Mouse (Mus musculus) cerebellum, adult 8-10 months (tissue): ENCODE measurements around the gene Ubqln4.
"Not testable (repeated sequence)": the region's sequence is repeated elsewhere in the genome, so short reads cannot be mapped to it uniquely, and the experiment has no call there.

Experiments used
- DNase-seq: peaks from one replicate; pipeline ENCODE4 v3.0.0; 2022

Gene Ubqln4

GRCm38 (mm10) chr3:88605666-88606065, 52.1 kb downstream of the Ubqln4 start, which contains the start of gene Arhgef2:
TSS of gene Arhgef2 (plus strand) at chr3:88605966.
- DNase-seq: not testable (repeated sequence)

DNA sequence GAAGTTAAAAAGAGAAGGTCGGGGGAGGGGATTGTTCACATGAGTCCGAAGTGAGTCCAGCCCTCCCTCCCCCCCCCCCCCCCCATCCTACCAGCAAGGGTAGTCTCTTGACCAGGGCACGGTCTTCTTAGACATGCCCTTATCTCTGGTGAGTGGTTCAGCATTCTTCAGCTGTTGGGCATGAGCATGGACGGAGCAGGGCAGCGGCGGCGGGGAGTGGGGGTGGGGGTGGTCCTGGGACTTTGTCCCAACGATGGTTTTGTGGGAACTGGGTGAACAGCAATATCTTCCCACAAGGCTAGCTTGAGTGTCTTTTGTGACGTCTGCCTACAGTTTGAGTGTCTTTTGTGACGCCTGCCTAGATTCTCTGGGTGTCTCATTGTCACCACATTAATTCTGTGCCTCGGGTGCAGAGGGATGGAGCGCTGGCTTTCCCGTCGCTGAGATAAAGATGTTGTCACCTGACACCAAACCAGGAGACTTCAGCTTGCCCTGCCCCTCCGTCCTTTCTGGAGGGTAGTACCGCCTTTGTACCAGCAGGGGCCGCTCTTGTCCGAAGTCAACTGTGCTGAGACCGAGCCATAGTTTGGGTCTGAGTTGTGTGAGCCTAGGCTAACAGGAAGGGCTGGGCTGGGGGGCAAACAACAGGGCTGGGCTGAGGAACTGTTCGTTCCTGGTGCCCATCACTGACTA, 53.7 kb downstream of the Ubqln4 start:
- peak; percentile 93 for DNase-seq

DNA sequence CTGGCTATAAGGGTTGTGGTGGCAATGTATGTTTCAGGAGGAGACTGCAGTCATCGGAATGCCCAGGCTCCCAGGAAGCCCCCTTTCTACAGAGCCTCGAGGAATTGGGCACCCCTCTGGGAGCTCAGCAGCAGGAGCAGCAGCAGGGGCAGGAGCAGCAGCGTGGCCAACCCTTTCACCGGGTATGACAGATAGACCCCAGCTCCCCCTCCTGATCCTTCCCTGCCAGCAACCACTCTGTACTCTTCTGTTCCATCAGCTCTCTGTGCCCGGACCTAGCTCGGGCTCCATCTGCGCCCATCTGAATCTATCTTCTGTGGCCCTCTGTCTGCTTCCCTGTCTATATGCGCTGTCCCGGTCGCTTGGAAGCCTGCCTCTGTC, 54.2 kb downstream of the Ubqln4 start:
- no peak for DNase-seq

DNA sequence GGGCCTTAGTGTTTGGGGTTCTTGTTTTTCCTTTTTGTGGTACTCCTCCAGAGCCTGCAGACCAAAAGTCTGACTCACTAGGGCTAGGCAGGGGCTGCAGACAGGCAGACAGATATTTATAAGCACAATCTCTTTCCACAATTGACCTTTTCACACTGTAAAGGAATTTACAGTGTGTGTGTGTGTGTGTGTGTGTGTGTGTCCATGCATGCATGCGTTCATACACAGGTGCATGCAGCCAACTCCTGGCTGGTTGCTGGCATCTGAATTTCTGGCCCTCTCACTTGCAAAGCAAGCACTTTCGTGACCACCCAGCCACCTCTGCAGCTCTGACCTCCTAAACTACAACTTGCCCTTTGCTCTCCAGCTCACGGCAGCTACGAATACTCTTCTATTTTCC, 55.5 kb downstream of the Ubqln4 start:
- no peak for DNase-seq

GRCm38 (mm10) chr3:88614418-88614817, 60.9 kb downstream of the Ubqln4 start:
- DNase-seq: no peak

- DNase-seq: no peak
These were observed 61.6 kb downstream of the Ubqln4 start for GRCm38 (mm10) chr3:88615117-88615516.

DNA sequence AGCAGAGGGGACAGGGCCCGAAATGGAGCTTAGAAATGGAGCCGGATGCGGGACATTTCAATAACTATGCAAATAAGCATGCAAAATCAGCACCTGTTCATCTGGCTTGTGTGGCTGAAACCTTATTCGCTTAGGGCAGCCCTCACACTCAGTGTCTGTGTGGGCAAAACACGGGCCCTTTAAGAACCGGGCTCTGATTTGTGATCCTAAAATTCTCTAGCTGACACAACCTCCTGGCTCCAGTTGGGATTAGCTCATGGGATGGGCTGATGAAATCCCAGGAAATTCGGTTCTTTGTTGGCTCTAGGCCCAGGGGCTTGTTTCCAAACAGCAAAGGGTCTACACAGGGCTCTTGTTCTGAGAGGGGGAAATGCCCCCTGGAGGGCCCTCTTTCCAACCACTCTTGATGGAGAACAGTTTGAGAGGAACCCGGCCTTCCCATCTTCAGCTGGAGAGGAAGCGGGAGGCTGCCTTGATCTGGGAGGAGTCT, 62.4 kb downstream of the Ubqln4 start:
- DNase-seq: peak; percentile 76

DNA sequence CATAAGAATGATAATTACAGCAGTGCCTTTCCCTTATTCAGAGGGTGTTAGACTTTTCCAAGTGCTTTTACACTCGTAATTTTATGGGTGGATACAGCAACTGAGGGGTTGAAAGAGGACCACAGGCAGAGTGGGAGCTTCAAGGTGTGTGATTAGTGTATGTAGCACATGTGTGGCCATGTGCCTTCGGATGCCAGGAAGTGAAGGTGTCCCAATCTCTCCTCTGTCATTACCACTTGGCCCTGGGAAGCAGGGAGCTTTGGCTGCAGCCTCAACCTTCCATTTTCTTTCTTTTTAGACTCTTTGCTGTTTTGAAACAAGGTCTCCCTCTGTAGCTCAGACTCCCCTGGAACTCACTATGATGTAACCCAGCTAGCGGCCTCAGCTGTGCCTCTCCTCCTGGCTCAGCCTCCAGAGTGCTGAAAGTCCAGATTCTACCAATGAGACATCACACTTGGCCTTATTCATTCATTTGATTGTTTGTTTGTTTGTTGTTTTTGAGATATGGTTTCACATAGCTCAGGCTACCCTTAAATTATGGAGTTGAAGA, 63.5 kb downstream of the Ubqln4 start:
- DNase-seq: no peak

DNA sequence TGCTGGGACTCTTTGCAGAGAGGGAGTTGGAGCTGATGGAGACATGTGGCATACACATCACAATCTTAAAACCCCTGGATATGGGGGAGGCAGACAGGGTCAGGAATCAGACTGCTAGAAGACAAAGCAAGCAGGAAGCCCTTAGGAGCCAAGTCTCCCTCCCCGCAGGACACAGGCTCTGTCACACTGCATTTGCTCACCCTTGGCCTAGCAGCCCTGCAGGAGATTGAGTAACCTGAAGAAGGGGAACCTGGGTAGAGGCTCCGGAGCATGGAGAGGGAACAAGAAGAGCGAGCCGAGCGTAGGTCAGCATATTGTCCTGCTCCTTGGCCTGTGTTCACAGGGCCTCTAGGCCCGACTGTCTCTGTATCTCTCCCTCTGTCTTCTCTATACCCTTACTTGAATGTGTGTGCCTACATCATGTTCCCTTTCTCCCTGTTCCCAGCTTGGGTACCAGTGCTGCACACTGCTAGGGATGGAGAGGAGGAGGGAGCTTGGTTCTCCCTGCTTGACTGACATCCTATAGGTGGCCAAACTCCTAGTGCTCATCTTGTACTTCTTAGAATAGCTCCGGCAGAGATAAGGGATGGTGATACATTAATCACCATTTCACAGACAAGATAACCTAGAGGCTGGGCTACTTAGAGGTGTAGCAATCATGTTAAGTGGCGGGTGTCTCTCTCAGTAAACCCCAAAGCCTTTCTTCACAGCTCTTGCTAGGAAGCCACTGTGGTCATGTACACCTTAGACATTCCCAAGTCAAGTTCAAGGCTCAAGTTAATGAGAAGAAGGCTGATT, 64.7 kb downstream of the Ubqln4 start:
- no peak for DNase-seq
